In the genomic region with DNA sequence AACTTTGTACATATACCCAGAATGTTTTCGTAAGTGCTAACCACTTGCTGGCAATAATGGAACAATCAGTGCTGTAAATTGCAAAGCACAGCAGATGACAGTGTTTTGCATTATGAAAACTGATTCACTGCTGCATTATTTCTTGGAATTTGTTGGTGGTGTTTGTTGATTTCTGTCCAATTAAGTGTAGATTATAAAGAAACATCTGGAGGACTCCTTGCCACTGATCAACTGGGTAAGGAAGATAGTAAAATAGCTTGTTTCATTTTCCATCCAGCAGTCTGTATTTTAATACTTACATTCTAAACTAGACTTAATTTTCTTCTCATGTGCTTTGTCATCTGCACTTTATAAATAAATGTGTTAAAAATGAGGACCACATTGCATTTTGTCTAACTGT, we compare ENCODE assay signal across 28 mouse cellular contexts.
A peak's percentile ranks its signal among the peaks of the same experiment; 100 is the strongest.
DNase-seq lines count a peak whose midpoint lies in the region; ATAC-seq and TF ChIP-seq lines count a peak whose summit lies in the region.
"Had no signal": no experiment of that assay in that cellular context is flagged by ENCODE, and none has a peak within 500 bp of the region (broad histone marks: within the 10 kb centered on the region; RNA-seq: fewer than 3 reads in every experiment).

No protein-coding gene starts in this region.

- no peaks in the 10 kb centered on the region for H3K27me3 ChIP-seq in forebrain, embryonic 14.5 days (replicated peaks; ENCODE audit: control insufficient read depth, insufficient read depth, low read length)
- H3K27me3 ChIP-seq in forebrain, embryonic 16.5 days (replicated peaks; ENCODE audit: control insufficient read depth, insufficient read depth, low read length), result no peaks in the 10 kb centered on the region
- no peaks in the 10 kb centered on the region for H3K27me3 ChIP-seq in lung, embryonic 15.5 days
- no peaks in the 10 kb centered on the region for H3K27me3 ChIP-seq in lung, postnatal 0 days (replicated peaks; ENCODE audit: insufficient read depth, low read length)
- H3K27me3 ChIP-seq: CH12.LX; embryonic facial prominence, embryonic 13.5 days; embryonic facial prominence, embryonic 15.5 days; forebrain, embryonic 12.5 days; forebrain, embryonic 15.5 days; Patski had no signal

- H3K36me3 ChIP-seq in forebrain, embryonic 14.5 days (ENCODE audit: control insufficient read depth, insufficient read depth, low read length), result no peaks in the 10 kb centered on the region
- H3K36me3 ChIP-seq in forebrain, embryonic 16.5 days (ENCODE audit: control insufficient read depth, insufficient read depth), result no peaks in the 10 kb centered on the region
- no peaks in the 10 kb centered on the region for H3K36me3 ChIP-seq in lung, embryonic 15.5 days
- no peaks in the 10 kb centered on the region for H3K36me3 ChIP-seq in lung, postnatal 0 days (ENCODE audit: insufficient read depth, low read length)
- H3K36me3 ChIP-seq: embryonic facial prominence, embryonic 13.5 days; embryonic facial prominence, embryonic 15.5 days; forebrain, embryonic 10.5 days; forebrain, embryonic 12.5 days; forebrain, embryonic 15.5 days; G1E had no signal

- H3K9me3 ChIP-seq in forebrain, embryonic 14.5 days (replicated peaks; ENCODE audit: control insufficient read depth, low read length), result no peaks in the 10 kb centered on the region
- no peaks in the 10 kb centered on the region for H3K9me3 ChIP-seq in forebrain, embryonic 16.5 days (ENCODE audit: control insufficient read depth, low read length)
- no peaks in the 10 kb centered on the region for H3K9me3 ChIP-seq in lung, embryonic 15.5 days
- no peaks in the 10 kb centered on the region for H3K9me3 ChIP-seq in lung, postnatal 0 days (ENCODE audit: low read length)
- H3K9me3 ChIP-seq: embryonic facial prominence, embryonic 13.5 days; embryonic facial prominence, embryonic 15.5 days; forebrain, embryonic 10.5 days; forebrain, embryonic 12.5 days; forebrain, embryonic 15.5 days; G1E had no signal

- no peak overlapping the region for H3K27ac ChIP-seq in forebrain, embryonic 14.5 days (ENCODE audit: low read depth, low read length)
- no peak overlapping the region for H3K27ac ChIP-seq in forebrain, embryonic 16.5 days (ENCODE audit: low read length)
- H3K27ac ChIP-seq in lung, embryonic 15.5 days, result no peak overlapping the region
- no peak overlapping the region for H3K27ac ChIP-seq in lung, postnatal 0 days (ENCODE audit: low read length)
- H3K27ac ChIP-seq: embryonic facial prominence, embryonic 13.5 days; embryonic facial prominence, embryonic 15.5 days; forebrain, embryonic 10.5 days; forebrain, embryonic 12.5 days; forebrain, embryonic 15.5 days had no signal

- peak; percentile 84 for TF ChIP-seq EP300 in lung, postnatal 0 days (IDR thresholded peaks at IDR 0.05)

- no peaks in the 10 kb centered on the region for H3K4me1 ChIP-seq in forebrain, embryonic 14.5 days (ENCODE audit: control insufficient read depth, insufficient read depth, low read length)
- no peaks in the 10 kb centered on the region for H3K4me1 ChIP-seq in forebrain, embryonic 16.5 days (replicated peaks; ENCODE audit: control insufficient read depth, insufficient read depth, low read length)
- no peaks in the 10 kb centered on the region for H3K4me1 ChIP-seq in lung, embryonic 15.5 days
- H3K4me1 ChIP-seq in lung, postnatal 0 days (ENCODE audit: insufficient read depth, low read depth, low read length), result no peaks in the 10 kb centered on the region
- H3K4me1 ChIP-seq: embryonic facial prominence, embryonic 13.5 days; embryonic facial prominence, embryonic 15.5 days; forebrain, embryonic 10.5 days; forebrain, embryonic 12.5 days; forebrain, embryonic 15.5 days had no signal

- peak; percentile 3 for DNase-seq in forebrain, embryonic 14.5 days (ENCODE audit: low spot score)
- no peak for DNase-seq in lung, adult 18-20 months
- peak; percentile 65 for DNase-seq in lung, postnatal 0 days (ENCODE audit: low spot score)
- no peak for DNase-seq in lung, postnatal 25 days (ENCODE audit: low spot score)
- DNase-seq: adrenal gland, adult 8-10 months; adrenal gland, postnatal 14 days; adrenal gland, postnatal 36 days; B cell, adult 2 months; cerebellum, adult 11 months; cerebellum, adult 18-20 months; cerebellum, adult 8-10 months; cerebellum, adult 9-11 months; cerebellum, postnatal 14 days; cerebellum, postnatal 36 days; embryo, embryonic 11 days had no signal

- no peak for ATAC-seq in forebrain, embryonic 14.5 days
- ATAC-seq in forebrain, embryonic 16.5 days, result no peak
- ATAC-seq in lung, embryonic 15.5 days (ENCODE audit: borderline replicate concordance, extremely low read depth, low FRiP score, low TSS enrichment), result peak; percentile 73; the same call in 1 of the 2 replicates
- ATAC-seq in lung, postnatal 0 days, result peak; percentile 65
- ATAC-seq: activated CD4-positive, CD25-positive, alpha-beta regulatory T cell, adult 4 months; CD4-positive, CD25-positive, alpha-beta regulatory T cell, adult 4 months; forebrain, embryonic 15.5 days; Patski had no signal

- no peak overlapping the region for H3K4me3 ChIP-seq in forebrain, embryonic 14.5 days (ENCODE audit: low read depth, low read length)
- H3K4me3 ChIP-seq in forebrain, embryonic 16.5 days (replicated peaks; ENCODE audit: low read length), result no peak overlapping the region
- H3K4me3 ChIP-seq in lung, embryonic 15.5 days, result no peak overlapping the region
- H3K4me3 ChIP-seq in lung, postnatal 0 days (ENCODE audit: low read depth, low read length), result no peak overlapping the region
- H3K4me3 ChIP-seq: embryonic facial prominence, embryonic 13.5 days; embryonic facial prominence, embryonic 15.5 days; erythroblast, embryonic 14.5 days; forebrain, embryonic 10.5 days; forebrain, embryonic 12.5 days; forebrain, embryonic 15.5 days had no signal

- 60% methylated on average over 1 of the region's 1 CpGs for WGBS in forebrain, embryonic 14.5 days
- WGBS in forebrain, embryonic 16.5 days, result 55% methylated on average over 1 of the region's 1 CpGs
- 49% methylated on average over 1 of the region's 1 CpGs for WGBS in lung, embryonic 15.5 days
- WGBS in lung, postnatal 0 days, result 55% methylated on average over 1 of the region's 1 CpGs

- no peak overlapping the region for H3K4me2 ChIP-seq in forebrain, embryonic 14.5 days (ENCODE audit: low read length)
- no peak overlapping the region for H3K4me2 ChIP-seq in forebrain, embryonic 16.5 days (ENCODE audit: low read length)
- no peak overlapping the region for H3K4me2 ChIP-seq in lung, embryonic 15.5 days
- no peak overlapping the region for H3K4me2 ChIP-seq in lung, postnatal 0 days (replicated peaks; ENCODE audit: low read depth, low read length)
- H3K4me2 ChIP-seq: embryonic facial prominence, embryonic 13.5 days; embryonic facial prominence, embryonic 15.5 days; forebrain, embryonic 12.5 days; forebrain, embryonic 15.5 days had no signal

- no peak overlapping the region for H3K9ac ChIP-seq in forebrain, embryonic 14.5 days (ENCODE audit: low read length)
- no peak overlapping the region for H3K9ac ChIP-seq in forebrain, embryonic 16.5 days (replicated peaks; ENCODE audit: low read depth, low read length)
- no peak overlapping the region for H3K9ac ChIP-seq in lung, embryonic 15.5 days
- no peak overlapping the region for H3K9ac ChIP-seq in lung, postnatal 0 days (replicated peaks; ENCODE audit: low read depth)
- H3K9ac ChIP-seq: embryonic facial prominence, embryonic 13.5 days; embryonic facial prominence, embryonic 15.5 days; forebrain, embryonic 12.5 days; forebrain, embryonic 15.5 days had no signal

- no peak for TF ChIP-seq CTCF in lung, postnatal 0 days (IDR thresholded peaks at IDR 0.05)

Comparison
In these comparisons a context has a peak if more than half of its experiments do, and no peak if none do; other contexts are left out.
1. DNase-seq: peak in forebrain, embryonic 14.5 days (single experiment) and lung, postnatal 0 days (single experiment); none in lung, adult 18-20 months (0 of 2) and lung, postnatal 25 days (single experiment).
2. ATAC-seq: peak in lung, embryonic 15.5 days (single experiment) and lung, postnatal 0 days (single experiment); none in forebrain, embryonic 14.5 days (single experiment) and forebrain, embryonic 16.5 days (single experiment).